Mouse (Mus musculus) T-helper 2 cell (primary cell): Measurements from ENCODE around the gene Ndrg2.
"Not testable (repeated sequence)": the region's sequence is repeated elsewhere in the genome, so short reads cannot be mapped to it uniquely, and the experiment has no call there.

Source experiments
- in situ Hi-C: fragments of 300-600 bp; cut with MboI, MseI; formaldehyde crosslinking; loops from one replicate; pipeline ENCODE4 v1.15.1; 2025; ENCODE audit warnings: high pct_unique_total_duplicates

Gene Ndrg2

GRCm38 (mm10) chr14:51913960-51914762 is at the start of gene Ndrg2:
Gene Ndrg2 (minus strand): TSS chr14:51914158.
- in situ Hi-C loops, result no loop called here

- in situ Hi-C loops, result no loop called here
Observed at GRCm38 (mm10) chr14:51960316-51960715, 46.4 kb upstream of the Ndrg2 start.

GRCm38 (mm10) chr14:51943336-51943735 is 29.4 kb upstream of the Ndrg2 start:
- in situ Hi-C loops, result no loop called here

DNA sequence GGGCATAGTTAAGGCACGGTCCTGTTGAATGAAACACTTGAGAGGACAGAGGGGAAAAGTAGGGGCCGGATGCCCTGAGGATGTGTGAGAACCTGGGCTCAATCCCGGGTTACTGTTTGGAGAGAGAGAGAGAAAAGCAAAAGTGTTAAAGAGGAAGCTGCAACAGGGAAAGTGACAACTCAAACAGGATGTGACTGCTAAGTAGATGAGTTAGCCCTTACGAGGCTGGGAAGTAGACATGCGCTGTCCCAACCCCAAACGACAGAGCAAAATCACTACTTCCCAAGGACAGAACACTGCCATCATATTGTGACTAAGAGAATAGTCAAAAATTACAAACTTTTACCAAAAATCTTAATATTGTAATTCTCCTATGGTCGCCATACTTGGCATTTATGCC is 28.3 kb upstream of the Ndrg2 start:
- in situ Hi-C loops, result no loop called here

DNA sequence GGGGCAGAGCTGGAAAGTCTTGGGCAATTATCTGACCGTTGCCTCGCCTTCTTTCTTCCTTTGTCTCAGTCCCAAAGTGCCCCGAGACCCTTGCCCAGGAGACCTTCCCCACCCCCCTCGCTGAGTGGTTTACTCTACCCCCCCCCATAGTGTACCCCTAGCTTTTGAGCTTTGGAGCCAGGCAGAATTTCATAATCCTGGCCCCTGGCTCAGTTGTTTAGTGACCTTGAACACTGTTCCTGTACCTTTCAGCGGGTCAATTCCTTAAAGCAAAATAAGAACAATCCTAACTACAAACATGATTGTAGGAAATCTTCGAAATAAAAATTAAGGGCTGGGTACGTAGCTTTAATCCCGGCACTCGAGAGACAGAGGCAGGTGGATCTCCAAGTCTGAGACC is 27.6 kb upstream of the Ndrg2 start:
- in situ Hi-C loops, result no loop called here

- in situ Hi-C loops, result no loop called here
Observed at GRCm38 (mm10) chr14:51940944-51941560, 27.1 kb upstream of the Ndrg2 start.

GRCm38 (mm10) chr14:51939005-51939404 is 25.0 kb upstream of the Ndrg2 start:
- in situ Hi-C loops, result no loop called here

GRCm38 (mm10) chr14:51932092-51933020 is 18.4 kb upstream of the Ndrg2 start:
- in situ Hi-C loops, result no loop called here

DNA sequence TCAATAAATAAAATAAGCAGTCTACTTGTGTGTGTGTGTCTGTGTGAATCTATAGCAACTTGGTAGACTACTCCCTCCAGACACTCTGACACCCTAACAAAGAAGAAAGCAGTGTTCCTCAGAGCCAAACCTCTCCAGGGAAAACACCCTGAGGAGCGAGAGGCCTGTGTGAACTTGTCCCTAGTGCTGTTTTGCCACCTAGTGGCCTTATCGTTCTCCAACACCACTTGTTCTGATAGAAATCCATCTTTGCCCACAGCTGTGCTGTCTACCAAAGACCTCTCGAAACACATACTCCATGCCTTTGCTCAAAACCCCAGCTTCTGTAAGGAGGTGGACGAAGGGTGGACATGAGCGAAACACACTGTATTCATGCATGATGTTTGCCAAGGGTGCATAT is 16.9 kb upstream of the Ndrg2 start:
- in situ Hi-C loops, result no loop called here

DNA sequence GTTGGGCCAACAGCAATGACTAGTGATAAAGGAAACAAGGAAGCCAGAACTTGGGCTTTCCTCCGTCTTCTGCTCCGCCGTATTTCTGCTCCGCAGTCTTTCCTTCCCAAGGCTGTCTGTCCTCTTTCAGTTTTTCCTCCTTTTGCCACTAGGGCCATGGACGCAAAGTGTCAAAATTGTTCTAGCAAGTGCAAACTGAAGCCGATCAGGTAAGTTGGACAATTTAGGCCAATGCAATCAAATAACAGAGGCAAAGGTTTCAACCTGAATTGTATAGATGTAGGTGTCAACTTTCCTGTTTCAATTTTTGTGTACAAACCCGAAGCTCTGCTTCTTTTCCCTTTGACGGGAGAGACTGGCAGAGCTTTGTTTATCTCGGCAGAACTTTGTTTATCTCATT is 16.0 kb upstream of the Ndrg2 start:
- in situ Hi-C loops, result no loop called here

- in situ Hi-C loops, result no loop called here
Observed at GRCm38 (mm10) chr14:51929309-51929943, 15.5 kb upstream of the Ndrg2 start.

- in situ Hi-C loops, result not testable (repeated sequence)
Observed at GRCm38 (mm10) chr14:51926930-51927329, 13.0 kb upstream of the Ndrg2 start.

DNA sequence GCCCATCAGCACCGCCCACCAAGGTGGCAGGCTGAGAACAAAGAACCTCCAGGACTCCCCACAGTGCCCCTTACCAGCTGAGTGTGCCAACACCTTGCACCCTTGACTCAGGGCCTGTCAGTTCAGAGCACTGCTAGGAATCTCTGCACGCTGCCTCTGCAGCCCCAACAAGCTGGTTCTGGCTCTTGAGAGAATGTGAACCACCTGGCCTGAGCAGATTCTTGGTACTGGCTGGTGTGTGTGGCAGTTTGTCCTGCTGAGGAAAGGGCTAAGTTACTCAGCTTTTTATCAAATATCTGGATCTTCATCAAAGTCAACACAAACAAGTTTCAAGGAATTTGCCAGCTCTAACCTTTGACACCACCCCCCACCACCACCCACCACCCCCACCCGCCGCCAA is 9.5 kb upstream of the Ndrg2 start:
- in situ Hi-C loops, result no loop called here

DNA sequence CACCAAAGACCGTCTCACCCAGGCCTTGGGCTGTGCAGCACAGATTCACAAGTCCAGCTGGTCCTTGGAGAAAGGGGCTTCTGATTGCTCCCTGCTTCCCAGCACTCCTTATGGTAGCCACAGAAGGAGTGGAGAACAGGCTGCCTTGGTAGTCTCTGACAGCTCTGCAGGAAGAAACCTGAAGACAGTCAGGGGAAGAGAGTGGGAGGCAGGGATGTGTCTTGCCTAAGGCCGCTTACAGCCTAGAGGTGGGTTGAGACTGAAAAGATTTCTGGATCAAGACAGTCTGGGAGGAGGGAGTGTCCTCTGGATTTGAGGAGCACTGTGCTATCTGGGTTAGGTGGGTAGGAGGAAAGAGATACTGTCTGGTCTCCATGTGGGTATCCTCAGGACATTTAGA is 9.0 kb upstream of the Ndrg2 start:
- in situ Hi-C loops, result no loop called here

DNA sequence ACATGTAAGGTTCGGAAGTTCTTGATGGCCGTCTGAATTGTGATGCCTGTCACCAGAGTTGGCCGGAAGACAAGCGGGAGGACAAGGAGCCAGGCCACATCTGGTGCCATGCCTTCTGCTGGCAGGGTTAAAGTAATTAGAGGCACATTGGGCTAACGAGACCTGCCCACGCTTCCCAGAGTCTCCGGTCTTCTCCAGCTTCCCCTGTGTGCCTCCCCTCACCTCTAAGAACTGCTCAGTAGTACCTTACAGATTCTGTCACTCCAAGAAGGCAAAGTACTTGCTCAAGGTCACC is 8.6 kb upstream of the Ndrg2 start, which contains the start of gene Rnase13:
TSS of gene Rnase13 (minus strand) at position 203 of the 295 bp plus-strand sequence.
- in situ Hi-C loops, result no loop called here

GRCm38 (mm10) chr14:51921759-51922570 is 8.0 kb upstream of the Ndrg2 start:
- in situ Hi-C loops, result no loop called here

DNA sequence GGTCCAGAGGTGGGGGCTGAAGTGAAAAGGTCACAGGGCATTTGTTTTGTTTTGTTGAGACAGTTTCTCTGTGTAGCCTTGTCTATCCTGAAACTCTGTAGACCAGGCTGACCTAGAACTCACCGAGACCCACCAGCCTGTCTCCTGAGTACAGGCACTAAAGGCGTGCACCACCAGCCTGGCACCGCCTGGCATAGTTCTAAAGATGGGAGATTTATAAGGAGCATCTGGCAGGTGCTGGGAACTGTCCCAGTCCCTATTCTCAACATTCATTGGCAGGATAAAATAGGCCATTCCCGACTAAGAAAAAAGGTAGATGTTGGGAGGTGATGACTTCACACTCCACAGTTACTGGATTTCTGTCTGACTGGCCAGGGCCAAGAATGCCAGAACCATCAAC is 5.0 kb upstream of the Ndrg2 start:
- in situ Hi-C loops, result no loop called here

DNA sequence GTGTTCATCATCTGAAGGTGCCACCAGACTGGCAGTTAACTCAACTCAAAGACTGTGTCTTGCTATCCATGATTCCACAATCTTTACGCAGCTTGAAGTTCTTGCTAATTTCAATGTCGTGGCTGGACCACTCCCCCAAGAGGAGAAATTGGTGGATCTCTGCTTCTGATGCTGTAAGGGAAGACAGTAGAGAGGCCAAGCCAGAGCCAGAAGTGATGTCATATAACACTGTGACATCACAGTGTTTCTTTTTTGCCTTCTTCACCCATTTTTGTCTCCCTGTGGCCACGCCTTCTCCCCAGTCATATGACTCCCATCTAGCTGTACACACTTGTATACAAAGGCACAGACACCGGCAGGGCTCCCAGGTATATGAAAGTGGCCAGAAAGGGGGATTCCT is 4.2 kb upstream of the Ndrg2 start, which contains the start of gene Tppp2:
TSS of gene Tppp2 (plus strand) at position 301 of the 400 bp plus-strand sequence.
- in situ Hi-C loops, result no loop called here

DNA sequence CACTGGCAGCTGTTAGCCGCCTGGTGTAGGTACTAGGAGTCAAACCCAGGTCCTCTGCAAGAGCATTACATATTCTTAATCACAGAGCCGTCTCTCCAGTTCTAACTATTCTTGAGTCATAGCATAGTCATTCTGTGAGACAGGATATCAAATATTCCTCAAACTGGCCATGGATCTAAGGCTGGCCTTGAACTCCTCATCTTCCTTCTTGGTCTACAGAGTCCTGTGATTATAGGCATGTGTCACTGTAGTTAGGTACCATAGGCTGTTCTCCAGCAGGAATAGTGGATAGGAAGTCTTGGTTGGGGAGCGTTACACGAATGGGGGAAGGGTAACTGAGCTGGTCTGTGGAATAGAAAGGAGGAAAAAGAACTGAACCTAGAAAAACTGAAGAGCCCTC is 2.6 kb upstream of the Ndrg2 start:
- in situ Hi-C loops, result no loop called here

DNA sequence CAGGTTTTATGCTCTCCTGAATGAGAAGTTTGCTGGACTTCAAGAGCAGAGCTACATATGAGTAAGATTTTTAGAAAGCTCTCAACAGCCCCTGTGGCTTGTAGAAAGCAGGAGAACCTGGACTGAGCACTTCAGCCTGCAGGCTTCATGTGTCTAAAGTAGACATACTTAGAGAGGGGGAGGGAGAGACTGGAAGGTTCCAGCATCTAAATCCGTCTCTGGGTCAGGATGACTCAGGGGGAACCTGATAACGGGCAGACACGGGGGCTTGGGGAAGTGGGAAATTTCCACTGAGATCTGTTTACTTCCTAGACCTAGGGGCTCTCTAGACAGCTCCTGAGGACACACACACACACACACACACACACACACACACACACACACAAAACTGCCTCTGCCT is 1.1 kb upstream of the Ndrg2 start:
- in situ Hi-C loops, result no loop called here
